Mouse (Mus musculus) cerebellum, postnatal 10 days (tissue): ENCODE data around the gene Plpp3.
"Not testable (repeated sequence)": the region's sequence is repeated elsewhere in the genome, so short reads cannot be mapped to it uniquely, and the experiment has no call there.

Source experiments
- DNase-seq, 2 experiments: peaks; one replicate each; pipeline ENCODE4 v3.0.0; 2021; ENCODE audit warnings: mixed read lengths in 2 of 2

The Plpp3 gene

GRCm38 (mm10) chr4:105262358-105262757 is 105.2 kb downstream of the Plpp3 start:
- no peak for DNase-seq

- no peak for DNase-seq
Observed at GRCm38 (mm10) chr4:105263600-105263999, 106.5 kb downstream of the Plpp3 start.

- DNase-seq = no peak
Observed at GRCm38 (mm10) chr4:105265041-105265440, 107.9 kb downstream of the Plpp3 start.

- DNase-seq = peak in 1 of 2 experiments; percentile 13
Observed at GRCm38 (mm10) chr4:105265678-105266077, 108.5 kb downstream of the Plpp3 start.

GRCm38 (mm10) chr4:105268202-105268730 is 111.1 kb downstream of the Plpp3 start:
- no peak for DNase-seq

- DNase-seq = not testable (repeated sequence)
Observed at GRCm38 (mm10) chr4:105269398-105269797, 112.3 kb downstream of the Plpp3 start.

GRCm38 (mm10) chr4:105271166-105271565 is 114.0 kb downstream of the Plpp3 start:
- no peak for DNase-seq

GRCm38 (mm10) chr4:105273034-105273433 is 115.9 kb downstream of the Plpp3 start:
- DNase-seq = no peak

- DNase-seq = no peak
Observed at GRCm38 (mm10) chr4:105273486-105273885, 116.3 kb downstream of the Plpp3 start.

- no peak for DNase-seq
Observed at GRCm38 (mm10) chr4:105275616-105276015, 118.5 kb downstream of the Plpp3 start.

GRCm38 (mm10) chr4:105276062-105276795 is 119.1 kb downstream of the Plpp3 start:
- DNase-seq = no peak

- DNase-seq = no peak
Observed at GRCm38 (mm10) chr4:105278161-105278560, 121.0 kb downstream of the Plpp3 start.

- peak in 1 of 2 experiments; percentile 27 for DNase-seq
Observed at GRCm38 (mm10) chr4:105278571-105279410, 121.6 kb downstream of the Plpp3 start.

- DNase-seq = no peak
Observed at GRCm38 (mm10) chr4:105279806-105280205, 122.7 kb downstream of the Plpp3 start.

GRCm38 (mm10) chr4:105281751-105282231 is 124.6 kb downstream of the Plpp3 start:
- peak in 1 of 2 experiments; percentile 11 for DNase-seq
